Mouse (Mus musculus) urinary bladder, postnatal 0 days (tissue): ENCODE measurements around the gene Olfr1454. TPM values are rescaled to one million over a fixed set of nuclear protein-coding genes. Genes with fewer than 3 reads are reported as not detected.

Experiments used
- polyA plus RNA-seq: library from polyadenylated mRNA; unstranded; fragments of >200 nt; fragmentation: Nextera tagmentation; extraction: Ambion mirVana; gene quantifications from 2 replicates; pipeline ENCODE4 v1.2.1, GENCODE M21; 2015

The Olfr1454 gene
- not detected in 2 replicates for polyA plus RNA-seq

GRCm38 (mm10) chr19:13060310-13060709, at the start of gene Olfr1454:
Gene Olfr1454 (plus strand): TSS chr19:13060610.

GRCm38 (mm10) chr19:13028227-13028626, 32.2 kb upstream of the Olfr1454 start, which contains the start of gene Olfr1453:
Gene Olfr1453 (minus strand): TSS chr19:13028327.

GRCm38 (mm10) chr19:13097791-13098190, 37.4 kb downstream of the Olfr1454 start, which contains the start of gene Olfr1457:
Gene Olfr1457 (minus strand): TSS chr19:13097891.

GRCm38 (mm10) chr19:13106675-13107074, 46.3 kb downstream of the Olfr1454 start, which contains the start of gene Olfr1458:
Gene Olfr1458 (minus strand): TSS chr19:13106775.

Other genes starting within 250 kb of the Olfr1454 start
- gene Gm5244, start 213.9 kb upstream of the Olfr1454 start, polyA plus RNA-seq: not detected in 2 replicates
- not detected in 2 replicates for gene Olfr1444, start 203.3 kb upstream of the Olfr1454 start, polyA plus RNA-seq
- not detected in 2 replicates for gene Olfr1445, start 176.8 kb upstream of the Olfr1454 start, polyA plus RNA-seq
- gene Olfr1446, start 167.1 kb upstream of the Olfr1454 start, polyA plus RNA-seq: not detected in 2 replicates
- not detected in 2 replicates for gene Olfr1447, start 156.9 kb upstream of the Olfr1454 start, polyA plus RNA-seq
- gene Olfr1448, start 136.2 kb upstream of the Olfr1454 start, polyA plus RNA-seq: not detected in 2 replicates
- gene Olfr1449, start 129.8 kb upstream of the Olfr1454 start, polyA plus RNA-seq: not detected in 2 replicates
- gene Olfr1450, start 110.4 kb upstream of the Olfr1454 start, polyA plus RNA-seq: not detected in 2 replicates
- gene Olfr1451, start 65.6 kb upstream of the Olfr1454 start, polyA plus RNA-seq: not detected in 2 replicates
- not detected in 2 replicates for gene Olfr1453, start 32.3 kb upstream of the Olfr1454 start, polyA plus RNA-seq
- not detected in 2 replicates for gene Olfr1457, start 37.3 kb downstream of the Olfr1454 start, polyA plus RNA-seq
- not detected in 2 replicates for gene Olfr1458, start 46.2 kb downstream of the Olfr1454 start, polyA plus RNA-seq
- gene Olfr1459, start 88.9 kb downstream of the Olfr1454 start, polyA plus RNA-seq: not detected in 2 replicates
- gene Olfr1461, start 102.4 kb downstream of the Olfr1454 start, polyA plus RNA-seq: not detected in 2 replicates
- not detected in 2 replicates for gene Olfr1462, start 125.1 kb downstream of the Olfr1454 start, polyA plus RNA-seq
- gene Olfr1463, start 170.7 kb downstream of the Olfr1454 start, polyA plus RNA-seq: not detected in 2 replicates